Mouse (Mus musculus) CH12.LX (cell line): ENCODE measurements at regions not wholly inside any gene's neighbourhood (a gene's known extent, or its start where the extent isn't known, plus 50 kb on each side); places are given as distances from the start of the nearest gene placed in this dataset.

Experiments used
- DNase-seq: peaks from one replicate; pipeline ENCODE4 v3.0.0-alpha.2; 2013; ENCODE audit errors: extremely low read depth
- H3K27ac ChIP-seq: 2 replicates; pipeline ENCODE4 v1.5.1; 2012; ENCODE audit warnings: low read depth, mild to moderate bottlenecking, control low read depth, moderate library complexity; ENCODE audit not compliant: insufficient read depth
- H3K27me3 ChIP-seq: replicated peaks from 2 replicates; pipeline ENCODE3; 2012; ENCODE audit warnings: inconsistent platforms
- H3K36me3 ChIP-seq, 2 experiments: replicated peaks in 1 of 2; 2 replicates each; pipeline versions ENCODE3 to v1.6.1; 2012; ENCODE audit warnings: inconsistent platforms in 1 of 2, low read length in 1 of 2, mild to moderate bottlenecking in 1 of 2, mixed read lengths in 1 of 2, moderate library complexity in 1 of 2; ENCODE audit not compliant: control insufficient read depth in 1 of 2, insufficient read depth in 1 of 2
- H3K4me1 ChIP-seq, 2 experiments: 2 replicates each; pipeline ENCODE4 v1.6.1; 2012; ENCODE audit warnings: inconsistent platforms in 1 of 2, moderate library complexity in 1 of 2; ENCODE audit not compliant: insufficient read depth in 2 of 2, control insufficient read depth in 1 of 2
- H3K4me2 ChIP-seq: 2 replicates; pipeline ENCODE4 v1.6.1; 2012; ENCODE audit warnings: low read depth, mild to moderate bottlenecking, control low read depth; ENCODE audit not compliant: poor library complexity, insufficient read depth, severe bottlenecking
- H3K4me3 ChIP-seq, 3 experiments: fragments of 150-350 bp in 1 of 3; sonication (generic) in 1 of 3; replicated peaks in 1 of 3; 2 replicates each; pipeline versions ENCODE3 to v1.5.1; 2011 to 2012; ENCODE audit warnings: low read depth in 2 of 3, low read length in 2 of 3, mild to moderate bottlenecking in 2 of 3, moderate library complexity in 2 of 3, control low read depth in 1 of 3, improper control_type of control experiment in 1 of 3, inconsistent platforms in 1 of 3, mixed read lengths in 1 of 3; ENCODE audit not compliant: poor library complexity in 1 of 3
- H3K79me2 ChIP-seq: replicated peaks from 2 replicates; pipeline ENCODE4 v1.6.1; 2012; ENCODE audit warnings: mild to moderate bottlenecking, moderate library complexity; ENCODE audit not compliant: control insufficient read depth, poor library complexity, insufficient read depth, severe bottlenecking; ENCODE audit errors: extremely low read depth
- H3K9ac ChIP-seq: 2 replicates; pipeline ENCODE4 v1.6.1; 2012; ENCODE audit warnings: low read depth, mild to moderate bottlenecking, control low read depth, moderate library complexity; ENCODE audit not compliant: insufficient read depth
- H3K9me3 ChIP-seq: replicated peaks from 2 replicates; pipeline ENCODE3; 2012; ENCODE audit warnings: low read length, inconsistent platforms, mixed read lengths
- BHLHE40 ChIP-seq: IDR thresholded peaks from 2 replicates; pipeline ENCODE4 v1.6.1; 2011; ENCODE audit warnings: mild to moderate bottlenecking, low read depth, low read length, improper control_type of control experiment
- CTCF ChIP-seq, 2 experiments: IDR thresholded peaks in 1 of 2; conservative IDR thresholded peaks in 1 of 2; 2 replicates each; pipeline ENCODE4 v1.5.1; 2011 to 2012; ENCODE audit warnings: low read depth in 2 of 2, low read length in 2 of 2, improper control_type of control experiment in 1 of 2, inconsistent platforms in 1 of 2, mild to moderate bottlenecking in 1 of 2, moderate library complexity in 1 of 2
- E2F4 ChIP-seq: IDR thresholded peaks from 2 replicates; pipeline ENCODE4 v1.6.1; 2011; ENCODE audit warnings: low read depth, low read length, improper control_type of control experiment; ENCODE audit not compliant: insufficient replicate concordance
- EP300 ChIP-seq: IDR thresholded peaks from 2 replicates; pipeline ENCODE4 v1.6.1; 2011; ENCODE audit warnings: low read length, improper control_type of control experiment
- GABPA ChIP-seq: IDR thresholded peaks from 2 replicates; pipeline ENCODE4 v1.6.1; 2012; ENCODE audit warnings: low read depth, low read length, improper control_type of control experiment, inconsistent platforms; ENCODE audit not compliant: insufficient replicate concordance
- IRF4 ChIP-seq: IDR thresholded peaks from 2 replicates; pipeline ENCODE4 v1.6.1; 2014; ENCODE audit warnings: low read depth, mild to moderate bottlenecking, inconsistent platforms, low read length, improper control_type of control experiment
- JUND ChIP-seq: conservative IDR thresholded peaks from 2 replicates; pipeline ENCODE4 v1.6.1; 2011; ENCODE audit warnings: low read depth, low read length, improper control_type of control experiment
- KAT2A ChIP-seq: IDR thresholded peaks from 2 replicates; pipeline ENCODE4 v1.6.1; 2012; ENCODE audit warnings: low read length, improper control_type of control experiment, inconsistent platforms; ENCODE audit not compliant: insufficient replicate concordance
- MAX ChIP-seq: IDR thresholded peaks from 2 replicates; pipeline ENCODE4 v1.6.1; 2011; ENCODE audit warnings: low read length, improper control_type of control experiment
- MAZ ChIP-seq: IDR thresholded peaks from 2 replicates; pipeline ENCODE4 v1.6.1; 2012; ENCODE audit warnings: low read depth, mild to moderate bottlenecking, inconsistent platforms, low read length, improper control_type of control experiment, moderate library complexity
- PAX5 ChIP-seq: IDR thresholded peaks from 2 replicates; pipeline ENCODE4 v1.6.1; 2012; ENCODE audit warnings: low read length, inconsistent platforms, mixed read lengths
- POLR2AphosphoS2 ChIP-seq: IDR thresholded peaks from 2 replicates; pipeline ENCODE4 v1.6.1; 2011; ENCODE audit warnings: low read depth, low read length, improper control_type of control experiment
- RAD21 ChIP-seq: IDR thresholded peaks from 2 replicates; pipeline ENCODE4 v1.6.1; 2011; ENCODE audit warnings: low read depth, mild to moderate bottlenecking, low read length, improper control_type of control experiment, moderate library complexity
- TBP ChIP-seq: conservative IDR thresholded peaks from 2 replicates; pipeline ENCODE4 v1.6.1; 2011; ENCODE audit warnings: low read depth, low read length, improper control_type of control experiment
- UBTF ChIP-seq: IDR thresholded peaks from 2 replicates; pipeline ENCODE4 v1.6.1; 2012; ENCODE audit warnings: low read depth, mild to moderate bottlenecking, inconsistent platforms, low read length, improper control_type of control experiment, moderate library complexity
- USF2 ChIP-seq: conservative IDR thresholded peaks from 2 replicates; pipeline ENCODE4 v1.6.1; 2011; ENCODE audit warnings: low read depth, low read length, improper control_type of control experiment
- ZMIZ1 ChIP-seq: IDR thresholded peaks from 2 replicates; pipeline ENCODE4 v1.6.1; 2012; ENCODE audit warnings: low read depth, mild to moderate bottlenecking, inconsistent platforms, low read length, improper control_type of control experiment
- dilution Hi-C: fragments of 300-500 bp; cut with MboI; formaldehyde crosslinking; loops from 2 replicates; pipeline ENCODE4 v1.14.3; 2020; ENCODE audit warnings: low sequenced_read_pairs; ENCODE audit not compliant: extremely low pct_unique_long_range_greater_than_20kb, extremely low pct_ligation_motif_present
- in situ Hi-C: fragments of 300-500 bp; cut with MboI; formaldehyde crosslinking; loops from 3 replicates; pipeline ENCODE4 v1.14.3; 2019; ENCODE audit warnings: low sequenced_read_pairs, low pct_ligation_motif_present, low pct_unique_long_range_greater_than_20kb, mixed read lengths

DNA sequence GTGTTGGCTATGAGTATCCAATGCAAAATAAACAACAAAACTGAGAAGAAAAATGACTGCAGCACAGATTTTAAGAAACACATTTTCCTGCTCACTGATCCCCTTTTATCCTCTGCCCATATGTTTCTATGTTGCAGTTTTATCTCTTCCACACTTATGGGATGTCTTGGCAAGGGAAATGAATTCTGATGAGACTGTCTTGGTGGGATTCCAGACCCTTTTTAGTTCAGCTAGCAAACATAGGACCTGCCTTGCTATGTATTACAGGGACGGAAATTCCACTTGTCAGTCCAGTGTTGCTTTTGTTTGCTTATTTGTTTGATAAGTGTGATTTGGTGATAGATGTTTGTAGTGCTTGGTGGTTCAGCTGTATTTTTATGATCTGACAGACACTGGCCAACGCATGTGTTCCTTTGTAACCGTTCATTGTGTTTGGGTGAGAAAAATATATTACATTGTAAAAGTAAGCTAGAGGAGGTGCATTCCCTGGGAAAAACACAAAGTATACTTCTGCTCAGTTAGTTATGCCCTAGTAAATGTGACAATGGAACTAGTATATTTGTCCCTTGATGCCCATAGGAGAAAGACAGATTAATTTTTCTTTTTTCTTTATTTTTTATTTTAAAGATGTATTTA, 1516.2 kb downstream of the Tbl1xr1 start:
- DNase-seq: no peak
- H3K27ac ChIP-seq: no peak overlapping the region
- no peak for TF ChIP-seq E2F4
- TF ChIP-seq, all 38 proteins: peak for 0
- dilution Hi-C loops: no loop called here
- H3K4me2 ChIP-seq: no peak overlapping the region
- H3K27me3 ChIP-seq: no peaks in the 10 kb centered on the region
- H3K9me3 ChIP-seq: no peaks in the 10 kb centered on the region
- H3K4me3 ChIP-seq: no peak overlapping the region
- H3K9ac ChIP-seq: no peak overlapping the region
- no peaks in the 10 kb centered on the region for H3K36me3 ChIP-seq
- no peaks in the 10 kb centered on the region for H3K4me1 ChIP-seq
- H3K79me2 ChIP-seq: no peaks in the 10 kb centered on the region
- in situ Hi-C loops: no loop called here

DNA sequence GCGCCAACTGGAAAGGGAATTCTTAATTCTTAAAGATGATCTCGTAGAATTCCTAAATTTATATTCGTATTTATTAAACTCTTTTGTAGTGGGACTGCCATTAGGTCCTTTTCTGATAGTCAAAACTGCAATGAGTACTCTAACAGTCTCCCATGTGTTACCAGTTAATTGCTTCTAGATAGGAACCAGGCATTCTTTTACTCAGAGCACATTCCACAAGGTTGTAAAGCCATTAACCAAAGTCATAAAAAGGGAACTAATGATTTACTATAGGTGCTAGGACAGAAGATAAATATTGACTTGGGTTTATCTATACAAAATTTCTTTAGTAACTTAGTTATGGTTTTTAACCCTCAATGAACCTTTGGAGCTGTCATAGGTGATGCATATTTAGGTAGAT, 1525.0 kb downstream of the Tbl1xr1 start:
- Histone ChIP-seq H3K27me3 (no peaks in the 10 kb centered on the region), H3K9me3 (no peaks in the 10 kb centered on the region), H3K4me3 (no peak overlapping the region), H3K36me3 (no peaks in the 10 kb centered on the region), H3K4me2 (no peak overlapping the region), H3K9ac (no peak overlapping the region), H3K27ac (no peak overlapping the region), H3K4me1 (no peaks in the 10 kb centered on the region), H3K79me2 (no peaks in the 10 kb centered on the region)
- in situ Hi-C loops: no loop called here
- TF ChIP-seq POLR2AphosphoS2 (no peak), ZMIZ1 (no peak), EP300 (no peak), KAT2A (no peak)
- dilution Hi-C loops: no loop called here
- no peak for DNase-seq

DNA sequence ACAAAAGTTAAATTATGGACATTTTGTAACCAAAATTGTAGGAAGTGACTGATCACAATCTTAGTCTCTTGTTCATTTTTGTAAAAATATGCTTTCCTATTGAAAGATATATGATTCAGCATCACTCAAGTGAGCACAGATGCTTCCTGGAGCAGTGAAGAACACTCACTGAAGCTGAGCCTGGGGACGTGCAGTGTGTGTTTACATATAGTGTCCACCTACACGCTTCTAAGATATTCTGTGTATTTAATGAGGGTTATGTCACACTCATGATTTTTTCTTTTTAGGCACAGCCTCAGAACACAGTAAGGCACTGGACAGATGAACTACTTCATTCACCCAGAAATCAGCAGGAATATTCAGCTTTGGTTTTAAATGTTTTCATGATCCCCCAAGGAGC, 1533.6 kb downstream of the Tbl1xr1 start:
- Histone ChIP-seq H3K9me3 (no peaks in the 10 kb centered on the region), H3K27ac (no peak overlapping the region), H3K4me3 (no peak overlapping the region), H3K4me1 (no peaks in the 10 kb centered on the region), H3K79me2 (no peaks in the 10 kb centered on the region), H3K36me3 (no peaks in the 10 kb centered on the region), H3K27me3 (no peaks in the 10 kb centered on the region), H3K4me2 (no peak overlapping the region), H3K9ac (no peak overlapping the region)
- DNase-seq: no peak
- dilution Hi-C loops (no loop called here), in situ Hi-C loops (no loop called here)
- TF ChIP-seq POLR2AphosphoS2 (no peak), JUND (no peak), USF2 (no peak), CTCF (conservative IDR thresholded peaks at IDR 0.05 in 1 of 2, IDR thresholded peaks at IDR 0.05 in 1 of 2; ENCODE audit: low read depth in 2 of 2, low read length in 2 of 2) (no peak), RAD21 (no peak), UBTF (no peak), MAX (no peak), TBP (no peak), IRF4 (no peak), PAX5 (no peak), GABPA (no peak), MAZ (no peak), BHLHE40 (no peak)
